Mouse (Mus musculus): Measurements from ENCODE around the gene Tapbpl. TPM values are rescaled to one million over a fixed set of nuclear protein-coding genes. Genes with fewer than 3 reads are reported as not detected.

Gene Tapbpl
- polyA plus RNA-seq, 1 experiment from 2014 or later = 4.3 TPM

DNA sequence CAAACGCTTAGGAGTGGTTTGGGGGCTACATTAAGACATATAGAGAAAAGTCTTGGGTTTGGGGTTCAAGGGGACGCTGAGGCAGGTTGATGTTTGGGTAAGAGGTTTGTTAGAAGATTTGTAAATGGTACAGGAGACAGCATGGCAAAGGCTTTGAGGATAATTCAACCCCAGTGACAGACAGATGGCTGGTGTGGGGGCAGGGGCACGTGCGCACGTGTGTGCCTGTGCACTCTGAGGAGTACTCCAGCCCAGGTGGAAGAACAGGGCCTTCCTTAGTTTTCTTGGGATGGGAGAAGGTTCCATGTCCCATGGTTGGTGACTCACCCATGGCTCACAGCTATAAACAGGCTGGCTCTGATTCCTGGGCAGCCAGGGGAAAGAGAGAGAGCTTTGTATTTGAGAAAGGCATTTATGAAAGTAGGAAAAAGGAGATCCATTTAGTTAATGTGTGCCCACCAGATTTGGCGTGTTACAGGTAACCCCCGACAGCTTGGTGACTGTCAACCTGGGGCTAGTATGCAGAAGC, 23.9 kb upstream of the Tapbpl start:
- DNase-seq (no peak), ATAC-seq (ENCODE audit: insufficient read depth) (no peak)
- TF ChIP-seq CTCF (IDR thresholded peaks at IDR 0.05; ENCODE audit: low read depth) = no peak
- no peaks in the 10 kb centered on the region for H3K36me3 ChIP-seq (ENCODE audit: insufficient read depth)
- H3K4me1 ChIP-seq (ENCODE audit: insufficient read depth) = no peaks in the 10 kb centered on the region
- H3K27me3 ChIP-seq (ENCODE audit: insufficient read depth, low read length) = no peaks in the 10 kb centered on the region
- no peak overlapping the region for H3K4me2 ChIP-seq
- H3K4me3 ChIP-seq (ENCODE audit: low read depth, low read length) = no peak overlapping the region
- no peaks in the 10 kb centered on the region for H3K9me3 ChIP-seq (ENCODE audit: low read depth, low read length)
- no peak overlapping the region for H3K27ac ChIP-seq (ENCODE audit: low read depth)
- no peak overlapping the region for H3K9ac ChIP-seq
- WGBS = 77% methylated on average over 7 of the region's 7 CpGs

DNA sequence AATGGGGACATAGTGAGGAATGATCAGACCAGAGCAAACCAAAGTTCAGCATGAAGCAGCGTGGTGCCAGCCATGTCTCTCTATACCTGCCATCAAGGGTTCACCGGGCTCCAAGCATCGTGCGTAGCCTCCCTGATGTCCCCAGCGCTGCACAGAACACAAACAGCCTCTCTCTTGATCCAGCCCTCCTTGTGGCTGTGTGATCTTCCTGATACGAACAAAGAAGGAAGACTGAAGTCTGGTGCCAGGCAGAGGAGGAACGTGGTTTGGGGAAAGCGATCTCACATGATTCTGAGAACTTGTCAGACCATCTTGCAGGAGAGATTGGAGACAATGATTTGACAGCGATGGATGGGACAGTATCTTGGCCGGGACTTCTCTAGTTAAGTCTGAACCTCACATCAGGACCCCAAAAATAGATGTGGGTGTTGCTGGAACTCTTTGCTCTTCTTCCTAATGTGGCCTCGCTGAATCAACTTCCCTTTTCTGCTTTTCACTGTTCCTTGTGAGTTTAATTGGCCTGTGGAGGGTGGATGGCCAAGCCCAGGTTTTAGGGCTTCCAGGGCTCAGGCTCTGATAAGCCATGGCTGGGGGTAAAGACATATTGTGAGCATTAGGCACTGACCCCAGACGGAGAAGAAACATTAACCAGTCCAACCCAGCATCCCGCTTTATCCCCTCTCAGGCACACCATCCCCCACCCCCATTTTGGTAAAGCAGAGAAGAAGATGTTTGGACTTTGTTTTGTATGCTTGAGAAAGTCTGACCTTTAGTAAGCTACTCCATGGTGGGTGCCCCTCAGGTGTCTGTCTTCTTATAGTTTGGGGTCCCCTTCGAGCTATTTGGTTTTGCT, 22.4 kb upstream of the Tapbpl start:
- no peak overlapping the region for H3K27ac ChIP-seq (ENCODE audit: low read depth)
- TF ChIP-seq CTCF (IDR thresholded peaks at IDR 0.05; ENCODE audit: low read depth) = no peak
- WGBS = 72% methylated on average over 14 of the region's 14 CpGs

DNA sequence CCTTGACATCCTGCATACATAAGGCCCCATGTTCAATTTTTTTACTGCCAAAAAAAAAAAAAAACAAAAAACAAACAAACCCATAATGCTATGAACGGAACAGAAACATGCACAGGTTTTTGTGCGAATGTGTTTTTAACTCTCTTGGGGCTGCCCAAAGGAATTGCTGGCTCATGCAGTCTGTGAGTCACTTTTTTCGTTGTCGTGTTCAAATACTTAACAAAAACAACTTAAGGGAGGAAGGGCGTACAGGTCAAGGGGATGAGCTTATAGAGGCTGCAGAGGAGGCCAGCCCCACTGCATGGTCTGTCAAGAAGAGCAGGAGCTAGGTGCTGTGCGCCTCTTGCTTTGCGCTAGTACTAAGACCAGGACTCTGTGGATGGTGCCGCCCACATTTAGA, 21.1 kb upstream of the Tapbpl start:
- Histone ChIP-seq H3K27ac (ENCODE audit: low read depth) (no peak overlapping the region), H3K9ac (no peak overlapping the region), H3K4me2 (no peak overlapping the region), H3K27me3 (ENCODE audit: insufficient read depth, low read length) (no peaks in the 10 kb centered on the region), H3K4me1 (ENCODE audit: insufficient read depth) (no peaks in the 10 kb centered on the region), H3K36me3 (ENCODE audit: insufficient read depth) (no peaks in the 10 kb centered on the region), H3K4me3 (ENCODE audit: low read depth, low read length) (no peak overlapping the region), H3K9me3 (ENCODE audit: low read depth, low read length) (no peaks in the 10 kb centered on the region)
- no peak for TF ChIP-seq CTCF (IDR thresholded peaks at IDR 0.05; ENCODE audit: low read depth)
- WGBS = 86% methylated on average over 8 of the region's 8 CpGs
- ATAC-seq (ENCODE audit: insufficient read depth) = no peak
- no peak for DNase-seq

More for the DNA sequence above, 22.4 kb upstream of the Tapbpl start:
- Histone ChIP-seq H3K36me3 (ENCODE audit: insufficient read depth) (no peaks in the 10 kb centered on the region), H3K4me2 (no peak overlapping the region), H3K4me3 (ENCODE audit: low read depth, low read length) (no peak overlapping the region), H3K27me3 (ENCODE audit: insufficient read depth, low read length) (no peaks in the 10 kb centered on the region), H3K4me1 (ENCODE audit: insufficient read depth) (no peaks in the 10 kb centered on the region), H3K9me3 (ENCODE audit: low read depth, low read length) (no peaks in the 10 kb centered on the region), H3K9ac (no peak overlapping the region)
- DNase-seq (no peak), ATAC-seq (ENCODE audit: insufficient read depth) (no peak)

DNA sequence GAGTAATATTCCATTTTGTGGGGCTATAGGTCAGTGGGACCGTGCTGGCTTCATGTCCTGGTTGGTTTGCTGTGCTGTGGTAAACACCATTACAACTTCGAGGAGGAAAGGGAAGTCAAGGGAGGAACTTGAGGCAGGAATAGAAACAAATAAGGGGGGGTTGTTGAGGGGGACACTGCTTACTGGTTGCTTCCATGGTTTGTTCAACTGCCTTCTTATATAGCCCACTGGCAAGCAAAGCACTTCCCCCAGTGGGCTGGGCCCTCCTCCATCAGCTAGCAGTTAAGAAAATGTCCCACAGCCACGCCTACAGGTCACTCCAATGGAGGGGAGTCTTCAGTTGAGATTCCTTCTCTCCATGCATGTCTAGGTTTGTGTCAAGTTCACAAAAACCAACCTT, 20.6 kb upstream of the Tapbpl start:
- no peak for DNase-seq
- H3K27me3 ChIP-seq (ENCODE audit: insufficient read depth, low read length) = no peaks in the 10 kb centered on the region
- H3K27ac ChIP-seq (ENCODE audit: low read depth) = no peak overlapping the region
- no peak for ATAC-seq (ENCODE audit: insufficient read depth)
- no peak overlapping the region for H3K4me3 ChIP-seq (ENCODE audit: low read depth, low read length)
- 67% methylated on average over 3 of the region's 3 CpGs for WGBS
- no peaks in the 10 kb centered on the region for H3K9me3 ChIP-seq (ENCODE audit: low read depth, low read length)
- no peak overlapping the region for H3K4me2 ChIP-seq
- TF ChIP-seq CTCF (IDR thresholded peaks at IDR 0.05; ENCODE audit: low read depth) = no peak
- H3K4me1 ChIP-seq (ENCODE audit: insufficient read depth) = no peaks in the 10 kb centered on the region
- H3K36me3 ChIP-seq (ENCODE audit: insufficient read depth) = no peaks in the 10 kb centered on the region
- no peak overlapping the region for H3K9ac ChIP-seq

DNA sequence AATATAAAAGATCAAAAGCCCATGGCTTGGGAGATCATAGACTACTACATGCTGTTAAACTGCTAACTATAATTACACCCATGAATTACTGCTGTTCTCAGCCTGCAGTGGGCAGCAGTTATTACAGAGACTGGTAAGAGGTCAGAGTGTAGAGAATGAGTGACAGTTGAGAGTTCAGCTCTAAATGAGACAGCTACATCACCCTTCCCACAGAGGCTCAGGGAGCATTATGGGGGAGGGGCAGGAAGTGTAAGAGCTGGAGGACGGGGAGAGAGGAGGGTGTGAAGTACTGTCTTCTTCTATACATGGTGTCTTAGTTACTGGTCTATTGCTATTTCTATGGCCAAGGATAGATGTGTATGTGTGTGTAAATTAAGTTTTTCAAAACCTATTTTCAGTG, 12.9 kb upstream of the Tapbpl start:
- no peak overlapping the region for H3K4me2 ChIP-seq
- no peaks in the 10 kb centered on the region for H3K36me3 ChIP-seq (ENCODE audit: insufficient read depth)
- DNase-seq (no peak), ATAC-seq (ENCODE audit: insufficient read depth) (no peak)
- no peak overlapping the region for H3K27ac ChIP-seq (ENCODE audit: low read depth)
- no peak overlapping the region for H3K4me3 ChIP-seq (ENCODE audit: low read depth, low read length)
- WGBS = 24% methylated on average over 1 of the region's 1 CpGs
- no peaks in the 10 kb centered on the region for H3K27me3 ChIP-seq (ENCODE audit: insufficient read depth, low read length)
- no peaks in the 10 kb centered on the region for H3K9me3 ChIP-seq (ENCODE audit: low read depth, low read length)
- no peak overlapping the region for H3K9ac ChIP-seq
- TF ChIP-seq CTCF (IDR thresholded peaks at IDR 0.05; ENCODE audit: low read depth) = no peak
- no peaks in the 10 kb centered on the region for H3K4me1 ChIP-seq (ENCODE audit: insufficient read depth)

DNA sequence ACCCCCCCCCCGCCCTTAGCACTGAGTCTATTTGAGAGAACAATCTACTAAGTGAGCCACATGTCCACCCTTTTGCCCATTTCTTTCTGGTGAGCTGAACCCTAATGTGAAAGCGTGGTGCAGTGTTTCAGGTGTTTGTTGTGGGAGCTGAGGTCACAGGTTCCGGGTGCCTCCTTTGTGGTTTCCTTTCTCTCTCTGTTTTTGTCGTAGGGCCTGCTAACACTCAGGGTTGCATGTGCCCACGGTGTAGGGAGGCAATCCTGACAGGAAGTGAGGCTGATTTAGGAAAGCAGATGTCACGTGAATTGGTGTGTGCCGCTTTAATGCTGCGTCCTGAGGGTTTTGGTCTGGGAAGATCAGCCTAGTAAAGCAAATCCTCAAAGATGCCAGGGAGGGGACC, 9.9 kb upstream of the Tapbpl start:
- Histone ChIP-seq H3K4me2 (no peak overlapping the region), H3K9me3 (ENCODE audit: low read depth, low read length) (no peaks in the 10 kb centered on the region), H3K4me1 (ENCODE audit: insufficient read depth) (no peaks in the 10 kb centered on the region), H3K27me3 (ENCODE audit: insufficient read depth, low read length) (no peaks in the 10 kb centered on the region), H3K27ac (ENCODE audit: low read depth) (no peak overlapping the region), H3K4me3 (ENCODE audit: low read depth, low read length) (no peak overlapping the region), H3K9ac (no peak overlapping the region), H3K36me3 (ENCODE audit: insufficient read depth) (no peaks in the 10 kb centered on the region)
- ATAC-seq (ENCODE audit: insufficient read depth) (no peak), DNase-seq (no peak)
- 79% methylated on average over 8 of the region's 8 CpGs for WGBS
- TF ChIP-seq CTCF (IDR thresholded peaks at IDR 0.05; ENCODE audit: low read depth) = no peak

DNA sequence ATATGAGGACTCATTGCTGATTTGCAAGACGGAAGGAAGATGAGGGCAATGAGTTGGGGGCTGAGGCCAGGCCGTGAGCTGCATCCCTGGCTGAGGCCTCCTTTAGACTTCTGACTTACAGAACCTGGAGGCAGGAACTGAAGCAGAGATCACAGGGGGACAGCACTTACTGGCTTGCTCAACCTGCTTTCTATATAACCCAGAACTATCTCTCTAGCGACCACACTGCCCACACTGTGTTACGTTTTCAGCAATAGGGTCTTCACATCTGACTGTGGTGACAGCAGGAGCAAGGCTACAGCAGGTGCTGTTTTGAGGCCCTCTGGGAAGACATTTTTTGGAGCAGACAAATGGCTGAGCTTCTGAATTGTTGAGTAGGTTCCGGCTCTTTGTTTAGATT, 9.0 kb upstream of the Tapbpl start:
- H3K36me3 ChIP-seq (ENCODE audit: insufficient read depth) = no peaks in the 10 kb centered on the region
- TF ChIP-seq CTCF (IDR thresholded peaks at IDR 0.05; ENCODE audit: low read depth) = no peak
- DNase-seq (no peak), ATAC-seq (ENCODE audit: insufficient read depth) (no peak)
- no peaks in the 10 kb centered on the region for H3K4me1 ChIP-seq (ENCODE audit: insufficient read depth)
- H3K4me2 ChIP-seq = no peak overlapping the region
- 73% methylated on average over 5 of the region's 5 CpGs for WGBS
- no peaks in the 10 kb centered on the region for H3K9me3 ChIP-seq (ENCODE audit: low read depth, low read length)
- H3K9ac ChIP-seq = no peak overlapping the region
- H3K4me3 ChIP-seq (ENCODE audit: low read depth, low read length) = no peak overlapping the region
- H3K27me3 ChIP-seq (ENCODE audit: insufficient read depth, low read length) = no peaks in the 10 kb centered on the region
- no peak overlapping the region for H3K27ac ChIP-seq (ENCODE audit: low read depth)

Measured in lung, embryonic 14.5 days (tissue).